Mouse (Mus musculus) lung, postnatal 36 days (tissue): Measurements from ENCODE around the gene Gm156.
"Not testable (repeated sequence)": the region's sequence is repeated elsewhere in the genome, so short reads cannot be mapped to it uniquely, and the experiment has no call there.

Experiments used
- DNase-seq: peaks from one replicate; pipeline ENCODE4 v3.0.0; 2022; ENCODE audit warnings: mixed read lengths

Gene Gm156

GRCm38 (mm10) chr6:129784170-129784569 lies at the start of gene Gm156:
Gene Gm156, minus strand, starts transcription at chr6:129784270.
- DNase-seq = not testable (repeated sequence)

GRCm38 (mm10) chr6:129825559-129825958 lies 41.5 kb upstream of the Gm156 start:
- no peak for DNase-seq

GRCm38 (mm10) chr6:129824004-129824403 lies 39.9 kb upstream of the Gm156 start:
- no peak for DNase-seq

GRCm38 (mm10) chr6:129817731-129818130 lies 33.7 kb upstream of the Gm156 start:
- DNase-seq = no peak

- no peak for DNase-seq
Observed at GRCm38 (mm10) chr6:129747654-129748032, 36.4 kb downstream of the Gm156 start.

GRCm38 (mm10) chr6:129747016-129747653 lies 36.9 kb downstream of the Gm156 start:
- peak; percentile 19 for DNase-seq

GRCm38 (mm10) chr6:129746151-129746550 lies 37.9 kb downstream of the Gm156 start:
- DNase-seq = no peak

GRCm38 (mm10) chr6:129740069-129740721 lies 43.9 kb downstream of the Gm156 start, which contains the start of gene Klri2:
Gene Klri2, minus strand, starts transcription at chr6:129740484.
- DNase-seq = no peak

GRCm38 (mm10) chr6:129736414-129736813 lies 47.7 kb downstream of the Gm156 start:
- DNase-seq = no peak

- DNase-seq = no peak
Observed at GRCm38 (mm10) chr6:129727237-129727636, 56.8 kb downstream of the Gm156 start.

- no peak for DNase-seq
Observed at GRCm38 (mm10) chr6:129721390-129721789, 62.7 kb downstream of the Gm156 start.

GRCm38 (mm10) chr6:129720487-129720886 lies 63.6 kb downstream of the Gm156 start:
- no peak for DNase-seq

GRCm38 (mm10) chr6:129717032-129717431 lies 67.0 kb downstream of the Gm156 start, which contains the start of gene Klri1:
Gene Klri1, minus strand, starts transcription at chr6:129717132.
- DNase-seq = no peak
